Mouse (Mus musculus) fat pad, adult 2 months (tissue): Measurements from ENCODE around the gene Emb.
"Not testable (repeated sequence)": the region's sequence is repeated elsewhere in the genome, so short reads cannot be mapped to it uniquely, and the experiment has no call there.

Experiments used
- DNase-seq: peaks from one replicate; pipeline ENCODE4 v3.0.0-alpha.2; 2011; ENCODE audit warnings: low read depth, low spot score; ENCODE audit errors: extremely low read depth

Gene Emb

DNA sequence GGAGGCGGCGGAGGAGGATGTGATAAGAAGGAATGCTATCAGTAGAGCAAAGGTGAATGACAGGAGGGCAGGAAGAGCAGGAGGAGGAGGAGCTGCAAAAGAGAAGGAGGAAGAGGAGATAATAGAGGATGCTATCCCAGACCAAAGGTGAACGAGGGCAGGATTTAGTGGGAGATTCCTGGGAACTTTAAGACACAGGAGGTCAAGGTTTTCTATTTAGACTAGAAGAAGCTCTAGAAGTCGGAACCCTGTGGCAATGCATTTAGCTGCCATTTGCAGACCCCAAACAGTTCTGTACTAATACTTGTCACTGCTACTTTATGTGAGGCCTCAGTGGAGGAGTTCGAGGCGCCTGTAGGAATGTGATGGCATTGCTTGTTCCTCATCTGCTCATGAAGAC, at the start of gene Emb:
Emb (plus strand) TSS at position 301 of the 400 bp plus-strand sequence.
- no peak for DNase-seq

GRCm38 (mm10) chr13:117163906-117164305, 44.4 kb upstream of the Emb start:
- no peak for DNase-seq

DNA sequence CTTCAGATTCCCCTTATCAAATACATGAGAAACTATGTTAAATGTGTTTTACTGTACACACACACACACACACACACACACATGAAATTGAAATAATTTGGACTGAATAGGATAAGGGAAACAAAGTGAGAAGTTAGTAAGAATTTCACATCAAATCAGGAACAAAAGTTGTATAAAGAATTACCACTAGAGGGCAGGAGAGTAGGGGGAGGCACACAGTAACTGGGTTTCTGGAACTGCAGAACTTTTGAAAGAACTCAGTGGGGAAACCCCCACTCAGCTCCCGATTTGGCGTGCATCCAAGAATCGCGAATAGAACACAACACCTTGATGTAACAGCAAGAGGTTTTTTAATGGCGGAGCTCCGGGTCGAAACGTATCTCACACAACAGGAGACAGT, 43.3 kb upstream of the Emb start:
- DNase-seq, result no peak

DNA sequence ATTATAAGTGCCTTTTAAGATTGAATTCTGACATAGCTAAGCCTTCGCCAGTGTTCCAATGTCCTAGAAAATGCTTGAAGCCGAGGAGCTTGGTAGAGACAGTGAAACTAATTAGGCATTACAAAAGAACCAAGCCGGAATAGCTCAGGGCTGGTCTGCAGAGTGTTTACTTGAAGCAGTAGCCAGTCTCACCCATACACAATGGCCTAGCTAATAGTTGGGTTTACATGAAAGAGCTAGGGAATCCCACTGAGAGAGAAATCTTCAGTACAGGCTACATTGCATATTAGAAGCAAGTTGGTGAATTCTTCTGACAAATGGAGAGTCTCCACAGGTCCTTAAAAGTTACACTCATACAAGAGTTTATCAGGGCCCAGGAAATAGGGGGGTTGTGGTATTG, 27.4 kb upstream of the Emb start:
- not testable (repeated sequence) for DNase-seq

- no peak for DNase-seq
Observed at GRCm38 (mm10) chr13:117183288-117183687, 25.0 kb upstream of the Emb start.

DNA sequence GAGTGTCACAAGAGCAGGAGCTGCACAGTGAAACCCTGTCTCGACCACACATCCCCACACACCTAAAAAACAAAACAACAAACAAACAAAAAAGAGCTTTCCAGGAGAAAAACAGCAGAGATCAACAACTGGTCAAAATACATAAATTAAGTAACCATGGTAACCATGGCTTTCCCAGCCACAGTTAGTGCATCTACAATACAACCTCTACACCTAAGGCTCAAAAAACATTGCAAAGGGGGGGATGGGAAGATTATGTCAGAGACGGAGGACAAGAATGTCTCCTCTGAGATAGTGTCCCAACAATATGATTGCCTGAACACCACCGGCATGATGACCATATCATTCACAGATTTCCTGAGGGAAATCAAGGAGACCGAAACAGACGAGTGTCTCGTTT, 23.0 kb upstream of the Emb start:
- no peak for DNase-seq

- no peak for DNase-seq
Observed at GRCm38 (mm10) chr13:117192161-117192560, 16.2 kb upstream of the Emb start.

GRCm38 (mm10) chr13:117193422-117193983, 14.8 kb upstream of the Emb start:
- DNase-seq, result no peak

- no peak for DNase-seq
Observed at GRCm38 (mm10) chr13:117195569-117196495, 12.5 kb upstream of the Emb start.

GRCm38 (mm10) chr13:117197666-117198065, 10.7 kb upstream of the Emb start:
- no peak for DNase-seq

- no peak for DNase-seq
Observed at GRCm38 (mm10) chr13:117198402-117199083, 9.8 kb upstream of the Emb start.

DNA sequence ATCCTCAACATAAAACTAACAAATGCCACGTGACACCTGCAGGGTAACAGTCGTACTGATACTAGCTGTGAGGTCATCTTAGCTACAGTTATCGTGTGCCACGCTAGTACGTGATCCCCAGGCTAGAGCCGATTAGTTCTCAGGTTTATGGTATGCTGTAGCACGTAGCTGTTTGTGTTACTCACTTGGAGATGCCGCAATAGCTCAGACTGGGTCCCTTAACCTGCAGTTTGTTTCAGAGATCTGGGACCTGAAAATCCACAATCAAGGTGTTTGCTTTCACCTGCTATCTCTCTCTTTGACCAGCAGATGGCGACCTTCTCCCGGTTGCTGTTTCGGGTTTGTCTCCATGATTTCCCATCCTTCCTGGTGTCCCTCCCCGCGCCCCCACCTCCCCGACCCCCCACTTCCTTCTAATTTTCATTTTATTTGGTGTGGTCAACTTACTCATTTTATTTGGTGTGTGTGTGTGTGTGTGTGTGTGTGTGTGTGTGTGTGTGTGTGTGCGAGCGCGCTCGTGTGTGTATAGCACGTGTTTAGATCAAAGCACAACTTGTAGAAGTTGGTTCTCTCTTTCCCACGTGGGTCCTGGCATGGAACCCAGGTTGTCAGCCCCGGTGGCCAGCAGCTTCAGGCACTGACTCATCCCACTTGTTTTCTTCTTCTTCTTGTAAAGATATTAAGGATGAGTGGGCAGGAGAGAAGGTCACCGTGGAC, 5.4 kb upstream of the Emb start:
- DNase-seq, result no peak

GRCm38 (mm10) chr13:117204685-117205084, 3.7 kb upstream of the Emb start:
- DNase-seq, result no peak

- no peak for DNase-seq
Observed at GRCm38 (mm10) chr13:117206066-117206465, 2.3 kb upstream of the Emb start.

- no peak for DNase-seq
Observed at GRCm38 (mm10) chr13:117211386-117211875, 3.1 kb downstream of the Emb start.

DNA sequence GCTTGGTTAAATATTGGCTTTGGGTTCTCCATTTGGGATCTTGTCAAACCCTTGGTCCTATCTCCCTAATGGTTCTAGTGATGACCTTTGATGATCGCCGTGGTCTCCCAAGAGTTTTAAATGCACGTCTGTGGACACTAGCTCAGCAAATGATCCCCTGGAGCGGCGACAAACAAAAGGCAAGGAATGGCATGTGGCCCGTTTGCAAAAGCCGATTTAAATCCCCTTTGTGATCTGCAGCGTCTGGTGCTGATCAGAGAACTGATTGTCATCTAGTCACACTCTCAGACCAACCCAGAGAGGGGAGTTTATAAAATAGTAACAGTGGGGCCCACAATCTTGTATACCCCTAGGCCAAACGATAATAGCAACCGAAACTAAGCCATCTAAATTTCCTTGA, 7.1 kb downstream of the Emb start:
- DNase-seq, result no peak

GRCm38 (mm10) chr13:117216126-117216525, 7.8 kb downstream of the Emb start:
- no peak for DNase-seq

- DNase-seq, result peak; percentile 95
Observed at GRCm38 (mm10) chr13:117216752-117217363, 8.5 kb downstream of the Emb start.

GRCm38 (mm10) chr13:117217621-117218020, 9.3 kb downstream of the Emb start:
- DNase-seq, result no peak

GRCm38 (mm10) chr13:117218092-117218491, 9.8 kb downstream of the Emb start:
- no peak for DNase-seq
